Mouse (Mus musculus) hindbrain, embryonic 16.5 days (tissue): ENCODE results near the gene Flcn. TPM values are rescaled to one million over a fixed set of nuclear protein-coding genes. Genes with fewer than 3 reads are reported as not detected.
A peak's percentile ranks its signal among the peaks of the same experiment; 100 is the strongest.
"Not testable (repeated sequence)": the region's sequence is repeated elsewhere in the genome, so short reads cannot be mapped to it uniquely, and the experiment has no call there.

Experiments used
- ATAC-seq: fragments of 200-750 bp; cut with Nextera tagmentation; 2 replicates; pipeline ENCODE4 v1.8.0; 2017; ENCODE audit warnings: moderate TSS enrichment, moderate library complexity
- H3K27ac ChIP-seq: fragments of 300-500 bp; sonication (generic); 2 replicates; pipeline ENCODE4 v1.5.1; 2014; ENCODE audit warnings: low read depth, mild to moderate bottlenecking, control low read depth, low read length, moderate library complexity
- H3K27me3 ChIP-seq: fragments of 300-500 bp; sonication (generic); replicated peaks from 2 replicates; pipeline ENCODE4 v1.6.1; 2014; ENCODE audit warnings: low read length; ENCODE audit not compliant: control insufficient read depth, insufficient read depth
- H3K36me3 ChIP-seq: fragments of 300-500 bp; sonication (generic); 2 replicates; pipeline ENCODE4 v1.6.1; 2014; ENCODE audit warnings: mild to moderate bottlenecking, low read length, moderate library complexity, mixed read lengths; ENCODE audit not compliant: control insufficient read depth, insufficient read depth
- H3K4me1 ChIP-seq: fragments of 300-500 bp; sonication (generic); 2 replicates; pipeline ENCODE4 v1.6.1; 2014; ENCODE audit warnings: low read depth, low read length; ENCODE audit not compliant: control insufficient read depth, insufficient read depth
- H3K4me2 ChIP-seq: fragments of 300-500 bp; sonication (generic); 2 replicates; pipeline ENCODE4 v1.6.1; 2014; ENCODE audit warnings: mild to moderate bottlenecking, low read length, control low read depth, moderate library complexity
- H3K4me3 ChIP-seq: fragments of 300-500 bp; sonication (generic); 2 replicates; pipeline ENCODE4 v1.5.1; 2014; ENCODE audit warnings: mild to moderate bottlenecking, low read length, control low read depth, moderate library complexity
- H3K9ac ChIP-seq: fragments of 300-500 bp; sonication (generic); 2 replicates; pipeline ENCODE4 v1.6.1; 2014; ENCODE audit warnings: low read depth, mild to moderate bottlenecking, control low read depth, low read length, moderate library complexity
- H3K9me3 ChIP-seq: fragments of 300-500 bp; sonication (generic); 2 replicates; pipeline ENCODE4 v1.6.1; 2014; ENCODE audit warnings: mild to moderate bottlenecking, low read length, moderate library complexity; ENCODE audit not compliant: control insufficient read depth
- WGBS: fragments of 180-500 bp; shearing (Covaris S2); extraction: QIAGEN DNeasy Blood & Tissue Kit; methylation state at CpG from one replicate; pipeline ENCODE4 v1.1.7; 2014; 5-methylcytosine and 5-hydroxymethylcytosine counted together
- polyA plus RNA-seq: library from polyadenylated mRNA; unstranded; fragments of >200 nt; fragmentation: Nextera tagmentation; extraction: Ambion mirVana; gene quantifications from 2 replicates; pipeline ENCODE4 v1.2.1, GENCODE M21; 2015

Gene Flcn
- polyA plus RNA-seq, 1 experiment from 2014 or later: 44.2 TPM

DNA sequence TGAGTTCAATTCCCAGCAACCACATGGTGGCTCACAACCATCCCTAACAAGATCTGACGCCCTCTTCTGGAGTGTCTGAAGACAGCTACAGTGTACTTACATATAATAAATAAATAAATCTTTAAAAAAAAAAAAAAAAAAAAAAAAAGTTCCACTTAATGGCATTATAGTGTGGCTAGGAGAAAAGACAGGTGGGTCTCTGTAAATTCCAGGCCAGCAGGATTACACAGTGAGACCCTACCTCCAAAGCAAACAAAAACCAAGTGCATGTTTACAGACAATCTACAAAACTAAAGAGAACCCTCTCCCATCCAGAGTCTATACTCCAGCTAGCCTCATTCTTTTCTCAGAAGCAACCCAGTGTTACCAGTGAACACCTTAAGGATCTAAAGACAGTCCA is 28.0 kb upstream of the Flcn start:
- not testable (repeated sequence) for H3K4me3 ChIP-seq, H3K9ac ChIP-seq, H3K27me3 ChIP-seq, H3K27ac ChIP-seq, ATAC-seq, H3K9me3 ChIP-seq
- Histone ChIP-seq H3K36me3 (peaks cover 11% of the 10 kb centered on the region), H3K4me2 (peak overlapping the region; percentile 71; the same call in 1 of the 2 replicates), H3K4me1 (peaks cover 17% of the 10 kb centered on the region)
- WGBS: no CpG with 5 or more reads among the region's 1 CpGs

DNA sequence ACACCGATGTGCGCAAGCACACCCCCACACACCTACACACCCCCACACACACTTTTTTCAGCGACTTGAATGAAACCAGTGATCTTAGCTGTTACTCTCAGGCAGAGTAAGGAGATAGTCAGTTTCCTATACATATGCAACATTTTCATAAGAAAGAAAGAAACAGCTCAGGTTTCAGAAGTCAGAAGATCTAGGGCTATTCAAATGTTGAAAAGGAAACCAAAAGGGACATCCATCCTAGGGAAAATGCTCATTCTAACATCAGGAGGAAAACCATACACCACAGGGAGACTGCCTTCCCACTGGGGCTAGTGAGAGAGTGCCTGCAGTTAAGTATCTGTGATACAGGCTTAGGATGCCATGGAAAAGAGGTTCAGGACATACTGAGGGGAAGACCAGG is 11.8 kb upstream of the Flcn start:
- Histone ChIP-seq H3K4me3 (no peak overlapping the region), H3K9ac (no peak overlapping the region), H3K36me3 (peaks cover 74% of the 10 kb centered on the region), H3K27me3 (no peaks in the 10 kb centered on the region), H3K4me1 (no peaks in the 10 kb centered on the region), H3K9me3 (no peaks in the 10 kb centered on the region), H3K27ac (no peak overlapping the region), H3K4me2 (no peak overlapping the region)
- WGBS: 91% methylated on average over 3 of the region's 3 CpGs
- no peak for ATAC-seq

DNA sequence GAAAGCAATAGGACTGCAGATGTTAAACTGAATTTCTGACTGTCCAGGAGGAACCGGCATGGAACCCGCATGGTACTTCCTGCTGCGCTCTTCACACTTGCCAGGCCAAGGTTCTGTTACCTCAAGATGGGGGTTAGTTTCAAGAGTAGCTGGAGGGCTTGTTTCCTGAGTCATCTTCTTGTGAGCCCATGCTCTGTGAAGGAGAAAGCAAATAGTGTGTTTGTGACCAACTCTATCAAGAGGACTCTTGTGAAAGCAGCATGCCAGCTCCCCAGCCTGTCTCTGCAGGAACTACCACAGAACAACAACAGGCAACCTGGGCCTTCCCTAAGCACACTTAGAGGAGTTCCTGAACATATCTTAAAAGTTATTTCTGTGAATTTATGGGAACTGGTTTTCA is 8.1 kb upstream of the Flcn start:
- Histone ChIP-seq H3K27me3 (no peaks in the 10 kb centered on the region), H3K27ac (no peak overlapping the region), H3K9me3 (no peaks in the 10 kb centered on the region), H3K4me3 (no peak overlapping the region), H3K4me1 (no peaks in the 10 kb centered on the region), H3K4me2 (no peak overlapping the region), H3K36me3 (peaks cover 55% of the 10 kb centered on the region), H3K9ac (no peak overlapping the region)
- WGBS: 100% methylated on average over 3 of the region's 3 CpGs
- no peak for ATAC-seq

DNA sequence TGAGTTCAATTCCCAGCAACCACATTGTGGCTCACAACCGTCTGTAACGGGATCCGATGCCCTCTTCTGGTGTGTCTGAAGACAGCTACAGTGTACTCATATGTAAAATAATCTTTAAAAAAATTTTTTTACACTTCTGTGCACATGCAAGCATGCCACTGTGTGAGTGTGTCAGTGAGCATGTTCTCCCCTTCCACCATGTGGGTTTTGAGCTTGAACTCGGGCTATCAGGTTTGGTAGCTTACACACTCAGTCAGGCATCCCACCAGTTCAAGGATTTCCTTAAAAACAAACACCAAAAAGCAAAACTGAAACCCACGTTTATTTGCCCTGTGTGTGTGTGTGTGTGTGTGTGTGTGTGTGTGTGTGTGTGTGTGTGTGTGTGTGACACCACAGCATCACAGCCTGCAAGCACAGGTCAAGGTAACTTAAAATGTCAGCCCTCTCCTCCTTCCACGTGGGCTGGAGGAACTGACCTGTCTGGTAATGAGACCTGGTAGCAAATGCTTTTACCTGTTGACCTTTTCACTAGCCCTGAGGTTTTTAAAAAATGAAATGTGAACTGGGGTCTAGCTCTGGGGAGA is 5.8 kb upstream of the Flcn start:
- Histone ChIP-seq H3K9ac (no peak overlapping the region), H3K9me3 (no peaks in the 10 kb centered on the region), H3K36me3 (peaks cover 43% of the 10 kb centered on the region), H3K4me1 (no peaks in the 10 kb centered on the region), H3K27ac (no peak overlapping the region), H3K4me3 (no peak overlapping the region), H3K27me3 (no peaks in the 10 kb centered on the region), H3K4me2 (no peak overlapping the region)
- no peak for ATAC-seq
- WGBS: 88% methylated on average over 6 of the region's 6 CpGs

DNA sequence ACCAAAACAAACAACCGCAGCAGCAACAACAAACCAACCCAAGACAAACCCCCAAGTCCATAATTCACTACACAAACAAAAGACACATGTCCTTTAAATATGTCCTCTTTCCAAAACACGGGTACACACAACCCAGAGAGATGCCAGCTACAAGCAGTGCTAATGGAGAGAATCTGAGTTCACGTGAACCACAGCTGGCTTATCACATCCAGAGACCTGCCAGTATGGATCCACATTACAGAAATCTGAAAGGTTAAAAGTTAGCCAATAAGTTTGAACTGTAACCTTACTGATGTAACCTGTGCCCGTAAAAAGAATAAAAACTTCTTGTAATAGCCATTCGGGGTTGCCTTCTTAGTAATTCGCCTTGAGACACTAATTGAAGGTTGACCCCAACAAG is 5.1 kb upstream of the Flcn start:
- 88% methylated on average over 6 of the region's 6 CpGs for WGBS

DNA sequence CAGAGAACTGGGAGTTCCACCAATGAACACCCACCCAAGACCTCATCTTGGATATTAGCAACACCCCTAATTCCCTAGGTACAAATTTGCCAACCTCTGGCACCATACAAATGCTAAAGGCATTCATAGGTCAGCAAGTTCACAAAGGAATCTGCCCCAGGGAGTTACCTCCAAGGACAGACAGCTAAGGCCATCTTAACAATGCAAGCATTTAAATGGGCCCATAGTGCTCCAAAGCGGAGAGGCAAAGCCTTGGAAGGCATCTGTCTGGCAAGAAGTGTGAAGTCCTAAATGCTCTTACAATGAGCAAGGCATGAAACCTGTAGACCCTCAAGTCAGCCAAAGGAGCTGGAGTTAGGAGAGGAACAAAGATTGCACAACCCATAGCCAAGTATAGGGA is 4.5 kb upstream of the Flcn start:
- Histone ChIP-seq H3K27ac (no peak overlapping the region), H3K36me3 (peaks cover 32% of the 10 kb centered on the region), H3K4me1 (no peaks in the 10 kb centered on the region), H3K4me2 (no peak overlapping the region), H3K9me3 (no peaks in the 10 kb centered on the region), H3K4me3 (no peak overlapping the region), H3K27me3 (no peaks in the 10 kb centered on the region), H3K9ac (no peak overlapping the region)
- WGBS: 80% methylated on average over 1 of the region's 1 CpGs
- no peak for ATAC-seq

More for the DNA sequence above, 5.1 kb upstream of the Flcn start:
- H3K36me3 ChIP-seq: peaks cover 37% of the 10 kb centered on the region
- no peaks in the 10 kb centered on the region for H3K27me3 ChIP-seq
- H3K4me1 ChIP-seq: no peaks in the 10 kb centered on the region
- H3K4me3 ChIP-seq: no peak overlapping the region
- ATAC-seq: no peak
- H3K9me3 ChIP-seq: no peaks in the 10 kb centered on the region
- no peak overlapping the region for H3K27ac ChIP-seq
- no peak overlapping the region for H3K9ac ChIP-seq
- no peak overlapping the region for H3K4me2 ChIP-seq

DNA sequence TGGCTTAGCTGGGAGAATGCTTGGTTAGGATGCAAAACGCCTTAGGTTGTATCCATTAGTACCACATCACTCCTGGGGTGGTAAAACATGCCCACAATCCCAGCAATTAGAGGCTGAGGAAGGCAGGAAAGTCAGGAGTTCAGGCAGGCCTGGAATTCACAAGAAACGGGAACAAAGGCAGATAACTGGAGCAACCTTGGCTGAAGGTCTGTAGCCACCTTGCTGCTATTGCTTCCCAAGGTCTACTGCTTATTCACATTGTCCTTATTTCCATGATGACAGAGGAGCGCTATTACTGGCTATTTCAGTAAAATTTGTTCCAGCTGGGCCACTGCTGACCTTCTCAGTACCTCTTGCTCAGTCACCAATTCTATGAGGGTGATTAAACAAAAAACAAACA is 3.5 kb upstream of the Flcn start:
- no peak overlapping the region for H3K27ac ChIP-seq

DNA sequence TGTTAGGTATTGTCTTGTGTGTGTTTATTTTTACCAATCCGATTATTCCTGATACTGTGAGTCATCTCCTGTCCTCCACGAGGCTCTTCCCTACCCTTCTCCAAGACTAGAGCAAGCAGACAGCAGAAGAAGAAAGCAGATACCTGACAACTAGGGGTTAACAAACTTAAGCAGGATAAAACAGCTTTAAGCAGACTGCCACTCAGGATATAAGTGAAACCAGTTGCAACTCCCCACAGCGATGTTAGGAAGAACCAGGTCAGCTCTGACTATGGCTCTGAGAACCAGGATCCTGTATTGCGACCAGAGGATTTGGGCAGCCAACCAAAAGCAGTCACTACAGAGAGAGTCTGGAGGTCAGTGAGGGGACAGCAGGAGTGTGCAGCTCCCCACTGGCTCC is 1.4 kb upstream of the Flcn start:
- ATAC-seq: no peak

More for the DNA sequence above, 3.5 kb upstream of the Flcn start:
- ATAC-seq: no peak
- Histone ChIP-seq H3K4me2 (no peak overlapping the region), H3K4me1 (peaks cover 9% of the 10 kb centered on the region), H3K9ac (no peak overlapping the region), H3K9me3 (no peaks in the 10 kb centered on the region), H3K4me3 (no peak overlapping the region), H3K27me3 (no peaks in the 10 kb centered on the region), H3K36me3 (peaks cover 21% of the 10 kb centered on the region; the same call in 1 of the 2 replicates)
- WGBS: 79% methylated on average over 3 of the region's 3 CpGs

DNA sequence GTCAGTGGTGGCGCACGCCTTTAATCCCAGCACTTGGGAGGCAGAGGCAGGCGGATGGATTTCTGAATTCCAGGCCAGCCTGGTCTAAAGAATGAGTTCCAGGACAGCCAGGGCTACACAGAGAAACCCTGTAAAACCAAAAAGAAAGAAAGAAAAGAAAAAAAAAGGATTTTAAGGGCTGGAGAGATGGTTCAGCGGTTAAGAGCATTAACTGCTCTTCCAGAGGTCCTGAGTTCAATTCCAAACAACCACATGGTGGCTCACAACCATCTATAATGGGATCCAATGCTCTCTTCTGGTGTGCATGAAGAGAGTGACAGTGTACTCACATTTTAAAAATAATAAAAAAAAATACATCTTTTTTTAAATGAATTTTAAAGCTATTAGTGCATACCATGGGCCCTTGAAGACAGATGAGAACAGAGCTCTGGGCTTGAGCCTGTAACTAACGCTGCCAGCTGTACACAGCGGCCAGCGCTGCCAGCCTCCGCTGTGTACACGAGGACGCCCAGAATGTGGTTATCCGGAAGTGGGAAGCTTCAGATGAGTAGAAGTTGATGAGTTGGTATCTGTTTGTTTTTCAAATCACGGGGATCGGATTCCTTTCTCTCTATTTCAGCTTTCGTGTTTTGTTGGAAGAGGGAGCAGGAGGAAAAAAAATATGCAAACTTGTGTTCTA is 803 bp upstream of the Flcn start:
- Histone ChIP-seq H3K4me2 (peak overlapping the region; percentile 82), H3K9ac (peak overlapping the region; percentile 90), H3K36me3 (peaks cover 9% of the 10 kb centered on the region), H3K4me3 (peak overlapping the region; percentile 79), H3K9me3 (no peaks in the 10 kb centered on the region), H3K27me3 (no peaks in the 10 kb centered on the region), H3K27ac (peak overlapping the region; percentile 98), H3K4me1 (peaks cover 10% of the 10 kb centered on the region)
- 69% methylated on average over 14 of the region's 14 CpGs for WGBS
- ATAC-seq: peak; percentile 14; the same call in 1 of the 2 replicates

More for the DNA sequence above, 1.4 kb upstream of the Flcn start:
- H3K4me1 ChIP-seq: peaks cover 10% of the 10 kb centered on the region
- no peak overlapping the region for H3K4me3 ChIP-seq
- H3K9me3 ChIP-seq: no peaks in the 10 kb centered on the region
- no peak overlapping the region for H3K4me2 ChIP-seq
- no peak overlapping the region for H3K27ac ChIP-seq
- H3K9ac ChIP-seq: no peak overlapping the region
- peaks cover 11% of the 10 kb centered on the region for H3K36me3 ChIP-seq
- no peaks in the 10 kb centered on the region for H3K27me3 ChIP-seq
- 85% methylated on average over 4 of the region's 4 CpGs for WGBS
